Mouse (Mus musculus): ENCODE results near the gene Dennd5a. TPM values are rescaled to one million over a fixed set of nuclear protein-coding genes. Genes with fewer than 3 reads are reported as not detected.

The Dennd5a gene
- total RNA-seq, 2 experiments from 2014 or later: 131 to 144 TPM

Other genes starting within 250 kb of the Dennd5a start
- gene BC051019, start 236.6 kb downstream of the Dennd5a start, total RNA-seq (2021): not detected
- not detected for gene Ascl3, start 228.7 kb downstream of the Dennd5a start, total RNA-seq (2021)
- 10 to 100 TPM; 36.3 to 36.7 TPM for gene Tmem9b, start 207.6 kb downstream of the Dennd5a start, total RNA-seq (2021)
- 1 to 10 TPM; 1.2 to 1.4 TPM for gene Nrip3, start 178.4 kb downstream of the Dennd5a start, total RNA-seq (2021)
- gene Scube2, start 94.8 kb downstream of the Dennd5a start, total RNA-seq (2021): 1 to 10 TPM in 1 of 2 experiments, under 1 TPM in 1; 0.69 to 1.1 TPM
- gene Tmem41b, start 26.5 kb upstream of the Dennd5a start, total RNA-seq (2021): 10 to 100 TPM; 41.1 to 45.2 TPM
- 10 to 100 TPM; 80.5 to 82.4 TPM for gene Ipo7, start 57.8 kb upstream of the Dennd5a start, total RNA-seq (2021)
- gene Zfp143, start 100.7 kb upstream of the Dennd5a start, total RNA-seq (2021): 10 to 100 TPM; 10.3 to 14.9 TPM
- gene Wee1, start 161.6 kb upstream of the Dennd5a start, total RNA-seq (2021): 10 to 100 TPM; 15.2 to 16.1 TPM

All from adrenal gland, postnatal 10 days (tissue).